Comparison of ENCODE assay signal across 11 mouse cellular contexts in genomic region chr9:44500163-44500533, GRCm38 (mm10). TPM values are rescaled to one million over a fixed set of nuclear protein-coding genes. Genes with fewer than 3 reads are reported as not detected.
DNase-seq lines count a peak whose midpoint lies in the region; ATAC-seq and TF ChIP-seq lines count a peak whose summit lies in the region.
"Had no signal": no experiment of that assay in that cellular context is flagged by ENCODE, and none has a peak within 500 bp of the region (broad histone marks: within the 10 kb centered on the region; RNA-seq: fewer than 3 reads in every experiment).

No protein-coding gene starts in this region.

- WGBS in heart, embryonic 10.5 days, result 15% methylated on average over 5 of the region's 5 CpGs
- 23% methylated on average over 5 of the region's 5 CpGs for WGBS in forebrain, embryonic 12.5 days
- WGBS in limb, embryonic 13.5 days, result 16% methylated on average over 5 of the region's 5 CpGs

- intact Hi-C loops in heart, postnatal 25 days (cut with DNase I), result loop anchor here (5.0 kb wide), 1 partner anchor 152 kb away; no protein-coding TSS in a partner anchor

- TF ChIP-seq EP300 in CH12.LX (IDR thresholded peaks at IDR 0.05; ENCODE audit: low read length), result 0 out of 2 replicates have a peak, but pooled peaks have one; percentile 9

- H3K27ac ChIP-seq in heart, embryonic 10.5 days, result peak overlapping the region; percentile 92
- no peak overlapping the region for H3K27ac ChIP-seq in CH12.LX (ENCODE audit: insufficient read depth, low read depth)
- peak overlapping the region; percentile 94 for H3K27ac ChIP-seq in forebrain, embryonic 12.5 days
- H3K27ac ChIP-seq in limb, embryonic 13.5 days, result peak overlapping the region; percentile 99

- TF ChIP-seq RAD21 in CH12.LX (IDR thresholded peaks at IDR 0.05; ENCODE audit: low read depth, low read length), result no peak

- in situ Hi-C loops in CH12.LX (cut with MboI; ENCODE audit: low pct_ligation_motif_present, low pct_unique_long_range_greater_than_20kb, low sequenced_read_pairs), result no loop called here

- H3K27me3 ChIP-seq in heart, embryonic 10.5 days (ENCODE audit: insufficient read depth, poor library complexity, severe bottlenecking), result no peaks in the 10 kb centered on the region
- no peaks in the 10 kb centered on the region for H3K27me3 ChIP-seq in CH12.LX (replicated peaks)
- peaks cover 12% of the 10 kb centered on the region for H3K27me3 ChIP-seq in forebrain, embryonic 12.5 days
- H3K27me3 ChIP-seq in limb, embryonic 13.5 days, result no peaks in the 10 kb centered on the region

- no peak overlapping the region for H3K9ac ChIP-seq in CH12.LX (ENCODE audit: insufficient read depth, low read depth)
- peak overlapping the region; percentile 66 for H3K9ac ChIP-seq in forebrain, embryonic 12.5 days
- H3K9ac ChIP-seq in limb, embryonic 13.5 days, result peak overlapping the region; percentile 80

- H3K9me3 ChIP-seq in heart, embryonic 10.5 days, result no peaks in the 10 kb centered on the region
- no peaks in the 10 kb centered on the region for H3K9me3 ChIP-seq in CH12.LX (replicated peaks; ENCODE audit: low read length)
- no peaks in the 10 kb centered on the region for H3K9me3 ChIP-seq in forebrain, embryonic 12.5 days
- H3K9me3 ChIP-seq in limb, embryonic 13.5 days, result no peaks in the 10 kb centered on the region

- peaks cover 26% of the 10 kb centered on the region for H3K36me3 ChIP-seq in heart, embryonic 10.5 days
- H3K36me3 ChIP-seq in CH12.LX (replicated peaks in 1 of 2; ENCODE audit: control insufficient read depth in 1 of 2, insufficient read depth in 1 of 2, low read length in 1 of 2), result peaks cover 3 to 46% of the 10 kb centered on the region in 2 experiments
- peaks cover 29% of the 10 kb centered on the region for H3K36me3 ChIP-seq in forebrain, embryonic 12.5 days (replicated peaks)
- peaks cover 47% of the 10 kb centered on the region for H3K36me3 ChIP-seq in limb, embryonic 13.5 days

- DNase-seq in heart, embryonic 10.5 days (ENCODE audit: low spot score), result peak; percentile 75
- DNase-seq in heart, postnatal 25 days (ENCODE audit: low spot score), result no peak
- DNase-seq in CH12.LX (ENCODE audit: extremely low read depth), result no peak
- DNase-seq in spleen, postnatal 14 days (ENCODE audit: low spot score in 2 of 2), result no peak
- no peak for DNase-seq in thymus, postnatal 36 days

- TF ChIP-seq POLR2A in CH12.LX (IDR thresholded peaks at IDR 0.05; ENCODE audit: low read depth, low read length), result no peak

- H3K4me3 ChIP-seq in heart, embryonic 10.5 days, result peak overlapping the region; percentile 62
- no peak overlapping the region for H3K4me3 ChIP-seq in CH12.LX (replicated peaks in 1 of 3; ENCODE audit: low read depth in 2 of 3, low read length in 2 of 3, poor library complexity in 1 of 3)
- peak overlapping the region; percentile 43 for H3K4me3 ChIP-seq in forebrain, embryonic 12.5 days (replicated peaks)
- peak overlapping the region; percentile 52 for H3K4me3 ChIP-seq in limb, embryonic 13.5 days

- TF ChIP-seq CTCF in CH12.LX (conservative IDR thresholded peaks at IDR 0.05 in 1 of 2, IDR thresholded peaks at IDR 0.05 in 1 of 2; ENCODE audit: low read depth in 2 of 2, low read length in 2 of 2), result no peak

- H3K4me1 ChIP-seq in heart, embryonic 10.5 days, result peaks cover 71% of the 10 kb centered on the region
- H3K4me1 ChIP-seq in CH12.LX (ENCODE audit: control insufficient read depth in 1 of 2, insufficient read depth in 2 of 2), result peaks cover 49 to 72% of the 10 kb centered on the region in 2 experiments
- peaks cover 70% of the 10 kb centered on the region for H3K4me1 ChIP-seq in forebrain, embryonic 12.5 days
- H3K4me1 ChIP-seq in limb, embryonic 13.5 days, result peaks cover 74% of the 10 kb centered on the region

- H3K79me2 ChIP-seq in CH12.LX (replicated peaks; ENCODE audit: control insufficient read depth, extremely low read depth, insufficient read depth, poor library complexity, severe bottlenecking), result no peaks in the 10 kb centered on the region

- dilution Hi-C loops in CH12.LX (cut with MboI; ENCODE audit: extremely low pct_ligation_motif_present, extremely low pct_unique_long_range_greater_than_20kb, low sequenced_read_pairs), result no loop called here

- no peak overlapping the region for H3K4me2 ChIP-seq in CH12.LX (ENCODE audit: insufficient read depth, low read depth, poor library complexity, severe bottlenecking)
- H3K4me2 ChIP-seq in forebrain, embryonic 12.5 days, result peak overlapping the region; percentile 81
- peak overlapping the region; percentile 94 for H3K4me2 ChIP-seq in limb, embryonic 13.5 days (replicated peaks)

- no peak for ATAC-seq in forebrain, embryonic 12.5 days (ENCODE audit: low FRiP score)
- ATAC-seq in limb, embryonic 13.5 days (ENCODE audit: low FRiP score, low read depth), result no peak
- no peak for ATAC-seq in erythroid progenitor cell, adult 5-6 weeks (replicated peaks; ENCODE audit: low FRiP score, poor library complexity, severe bottlenecking)

TF ChIP-seq in CH12.LX, 34 proteins besides CTCF, POLR2A, EP300 and RAD21:
- TF ChIP-seq MAZ (IDR thresholded peaks at IDR 0.05; ENCODE audit: low read depth, low read length) (no peak), MXI1 (IDR thresholded peaks at IDR 0.05; ENCODE audit: low read depth, low read length) (no peak), TCF12 (IDR thresholded peaks at IDR 0.05; ENCODE audit: low read depth, low read length) (no peak), ETS1 (conservative IDR thresholded peaks at IDR 0.05; ENCODE audit: low read depth, low read length) (0 out of 2 replicates have a peak, but pooled peaks have one; percentile 9)

RNA-seq across cellular contexts. Expression of gene Bcl9l, which starts 17.5 kb away (rescaled TPM):
- polyA plus RNA-seq in heart, embryonic 10.5 days (2016; fragmentation: Nextera tagmentation; extraction: Ambion mirVana), result 7.6 and 9.6 TPM in 2 replicates
- total RNA-seq in heart, postnatal 25 days (2021), result 10 to 100 TPM; 44.9 to 57.6 TPM
- total RNA-seq in CH12.LX (2012; rRNA removed), result 0.88 and 1.6 TPM in 2 replicates
- 0.08 and 0.67 TPM in 2 replicates for total RNA-seq in CH12.LX (2014; rRNA removed)
- polyA plus RNA-seq in CH12.LX (2012; ENCODE audit: insufficient read length, low read depth), result 6.2 and 7.5 TPM in 2 replicates
- polyA plus RNA-seq in forebrain, embryonic 12.5 days (2016; fragmentation: Nextera tagmentation; extraction: Ambion mirVana), result 10.6 and 10.7 TPM in 2 replicates
- polyA plus RNA-seq in limb, embryonic 13.5 days (2015; fragmentation: Nextera tagmentation; extraction: Ambion mirVana), result 14.5 and 15.0 TPM in 2 replicates
- total RNA-seq in erythroid progenitor cell, adult 5-6 weeks (2015; ENCODE audit: low replicate concordance), result 0.36 and 2.5 TPM in 2 replicates
- total RNA-seq in erythroid progenitor cell, adult 5-6 weeks (2017; ENCODE audit: low replicate concordance), result 1.2 and 1.7 TPM in 2 replicates

RNA-seq across cellular contexts. Expression of gene Upk2, which starts 45.4 kb away (rescaled TPM):
- polyA plus RNA-seq in heart, embryonic 10.5 days (2016; fragmentation: Nextera tagmentation; extraction: Ambion mirVana), result 0.26 TPM in 1 of 2 replicates, not detected in the other
- total RNA-seq in heart, postnatal 25 days (2021), result not detected
- total RNA-seq in CH12.LX (2012; rRNA removed) (not detected in 2 replicates), CH12.LX (2014; rRNA removed) (not detected in 2 replicates)
- not detected in 2 replicates for polyA plus RNA-seq in CH12.LX (2012; ENCODE audit: insufficient read length, low read depth)
- polyA plus RNA-seq in forebrain, embryonic 12.5 days (2016; fragmentation: Nextera tagmentation; extraction: Ambion mirVana), result 0.29 TPM in 1 of 2 replicates, not detected in the other
- polyA plus RNA-seq in limb, embryonic 13.5 days (2015; fragmentation: Nextera tagmentation; extraction: Ambion mirVana), result 0.31 and 0.36 TPM in 2 replicates
- total RNA-seq in erythroid progenitor cell, adult 5-6 weeks (2015; ENCODE audit: low replicate concordance), result not detected in 2 replicates
- not detected in 2 replicates for total RNA-seq in erythroid progenitor cell, adult 5-6 weeks (2017; ENCODE audit: low replicate concordance)
- total RNA-seq: layer of hippocampus, adult 8-10 months; MEL had no signal

RNA-seq across cellular contexts. Expression of gene Foxr1, which starts 59.2 kb away (rescaled TPM):
- polyA plus RNA-seq in heart, embryonic 10.5 days (2016; fragmentation: Nextera tagmentation; extraction: Ambion mirVana), result not detected in 2 replicates
- total RNA-seq in heart, postnatal 25 days (2021), result not detected
- total RNA-seq in CH12.LX (2012; rRNA removed) (0.08 and 0.21 TPM in 2 replicates), CH12.LX (2014; rRNA removed) (not detected in 2 replicates)
- polyA plus RNA-seq in CH12.LX (2012; ENCODE audit: insufficient read length, low read depth), result 1.4 and 1.5 TPM in 2 replicates
- polyA plus RNA-seq in forebrain, embryonic 12.5 days (2016; fragmentation: Nextera tagmentation; extraction: Ambion mirVana), result not detected in 2 replicates
- polyA plus RNA-seq in limb, embryonic 13.5 days (2015; fragmentation: Nextera tagmentation; extraction: Ambion mirVana), result not detected in 2 replicates
- total RNA-seq in erythroid progenitor cell, adult 5-6 weeks (2015; ENCODE audit: low replicate concordance), result not detected in 2 replicates
- total RNA-seq in erythroid progenitor cell, adult 5-6 weeks (2017; ENCODE audit: low replicate concordance), result not detected in 2 replicates
- total RNA-seq: layer of hippocampus, adult 8-10 months had no signal
- polyA plus RNA-seq: small intestine, adult 2 months had no signal

Comparison
In these comparisons a context has a peak if more than half of its experiments do, and no peak if none do; other contexts are left out.
1. H3K4me3 ChIP-seq: peak in heart, embryonic 10.5 days (single experiment), forebrain, embryonic 12.5 days (single experiment) and limb, embryonic 13.5 days (single experiment); none in CH12.LX (0 of 3).